Mouse (Mus musculus) lung, embryonic 14.5 days (tissue): ENCODE results near the gene Cabp2. TPM values are rescaled to one million over a fixed set of nuclear protein-coding genes. Genes with fewer than 3 reads are reported as not detected.
A peak's percentile ranks its signal among the peaks of the same experiment; 100 is the strongest.

Experiments
- ATAC-seq: fragments of 200-750 bp; cut with Nextera tagmentation; 2 replicates; pipeline ENCODE4 v1.8.0; 2017; ENCODE audit warnings: mild to moderate bottlenecking, moderate TSS enrichment, moderate library complexity; ENCODE audit not compliant: insufficient read depth
- DNase-seq: peaks from one replicate; pipeline ENCODE4 v3.0.0-alpha.2; 2015
- H3K27ac ChIP-seq: fragments of 300-500 bp; sonication (generic); 2 replicates; pipeline ENCODE4 v1.5.1; 2014; ENCODE audit warnings: low read depth, mild to moderate bottlenecking, moderate library complexity
- H3K27me3 ChIP-seq: fragments of 300-500 bp; sonication (generic); 2 replicates; pipeline ENCODE4 v1.6.1; 2014; ENCODE audit warnings: low read length, control low read depth; ENCODE audit not compliant: insufficient read depth
- H3K36me3 ChIP-seq: fragments of 300-500 bp; sonication (generic); 2 replicates; pipeline ENCODE4 v1.6.1; 2014; ENCODE audit warnings: control low read depth; ENCODE audit not compliant: insufficient read depth
- H3K4me1 ChIP-seq: fragments of 300-500 bp; sonication (generic); 2 replicates; pipeline ENCODE4 v1.6.1; 2014; ENCODE audit warnings: antibody characterized with exemption, control low read depth; ENCODE audit not compliant: insufficient read depth
- H3K4me2 ChIP-seq: fragments of 300-500 bp; sonication (generic); 2 replicates; pipeline ENCODE4 v1.6.1; 2014; ENCODE audit warnings: mild to moderate bottlenecking
- H3K4me3 ChIP-seq: fragments of 300-500 bp; sonication (generic); 2 replicates; pipeline ENCODE4 v1.5.1; 2014; ENCODE audit warnings: low read depth, low read length
- H3K9ac ChIP-seq: fragments of 300-500 bp; sonication (generic); 2 replicates; pipeline ENCODE4 v1.6.1; 2014
- H3K9me3 ChIP-seq: fragments of 300-500 bp; sonication (generic); 2 replicates; pipeline ENCODE4 v1.6.1; 2016; ENCODE audit warnings: low read depth, low read length, control low read depth
- CTCF ChIP-seq: IDR thresholded peaks from 2 replicates; pipeline ENCODE4 v1.5.1; 2016; ENCODE audit warnings: antibody characterized with exemption, low read depth
- WGBS: fragments of 180-500 bp; shearing (Covaris S2); extraction: QIAGEN DNeasy Blood & Tissue Kit; methylation state at CpG from one replicate; pipeline ENCODE4 v1.1.7; 2014; 5-methylcytosine and 5-hydroxymethylcytosine counted together
- polyA plus RNA-seq: library from polyadenylated mRNA; unstranded; fragments of >200 nt; fragmentation: Nextera tagmentation; extraction: Ambion mirVana; gene quantifications from 2 replicates; pipeline ENCODE4 v1.2.1, GENCODE M21; 2014

The Cabp2 gene
- polyA plus RNA-seq, 1 experiment from 2014 or later: not detected

DNA sequence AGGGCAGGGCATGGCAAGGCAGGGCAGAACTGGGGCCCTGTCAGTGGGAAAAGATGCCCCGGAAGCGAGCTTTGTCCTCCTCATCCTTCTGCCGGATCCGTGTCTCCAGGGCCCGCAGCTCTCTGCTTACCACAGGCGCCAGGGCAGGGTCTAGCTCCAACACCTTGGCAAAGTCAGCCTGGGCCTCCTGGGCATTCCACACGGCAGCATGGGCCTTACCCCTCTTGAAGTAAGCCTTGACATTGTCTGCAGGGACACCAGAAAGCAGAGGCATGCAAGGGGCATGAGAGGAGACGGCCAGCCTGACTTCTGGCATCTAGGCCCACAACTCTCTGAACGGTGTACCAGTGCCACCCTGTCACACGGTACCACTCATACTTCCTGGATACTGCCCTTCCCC is 33.2 kb downstream of the Cabp2 start:
- H3K4me1 ChIP-seq: no peaks in the 10 kb centered on the region
- no peak for DNase-seq
- H3K9me3 ChIP-seq: no peaks in the 10 kb centered on the region
- no peaks in the 10 kb centered on the region for H3K27me3 ChIP-seq
- no peak overlapping the region for H3K4me3 ChIP-seq
- H3K27ac ChIP-seq: no peak overlapping the region
- H3K9ac ChIP-seq: no peak overlapping the region
- peaks cover 66% of the 10 kb centered on the region for H3K36me3 ChIP-seq
- ATAC-seq: no peak
- TF ChIP-seq CTCF: no peak
- 77% methylated on average over 10 of the region's 10 CpGs for WGBS
- H3K4me2 ChIP-seq: no peak overlapping the region

GRCm38 (mm10) chr19:4115144-4115543 is 33.8 kb downstream of the Cabp2 start:
- Histone ChIP-seq H3K36me3 (peaks cover 66% of the 10 kb centered on the region), H3K27ac (no peak overlapping the region), H3K9ac (no peak overlapping the region), H3K9me3 (no peaks in the 10 kb centered on the region), H3K27me3 (no peaks in the 10 kb centered on the region), H3K4me1 (no peaks in the 10 kb centered on the region), H3K4me3 (no peak overlapping the region), H3K4me2 (no peak overlapping the region)
- 93% methylated on average over 10 of the region's 10 CpGs for WGBS
- DNase-seq (no peak), ATAC-seq (no peak)
- no peak for TF ChIP-seq CTCF

GRCm38 (mm10) chr19:4115816-4116215 is 34.4 kb downstream of the Cabp2 start:
- DNase-seq: no peak
- ATAC-seq: no peak
- peaks cover 66% of the 10 kb centered on the region for H3K36me3 ChIP-seq
- H3K4me1 ChIP-seq: peaks cover 3% of the 10 kb centered on the region; the same call in 1 of the 2 replicates
- H3K9ac ChIP-seq: no peak overlapping the region
- H3K9me3 ChIP-seq: no peaks in the 10 kb centered on the region
- H3K4me3 ChIP-seq: no peak overlapping the region
- no peak for TF ChIP-seq CTCF
- no peaks in the 10 kb centered on the region for H3K27me3 ChIP-seq
- 82% methylated on average over 11 of the region's 11 CpGs for WGBS
- H3K27ac ChIP-seq: no peak overlapping the region
- no peak overlapping the region for H3K4me2 ChIP-seq

DNA sequence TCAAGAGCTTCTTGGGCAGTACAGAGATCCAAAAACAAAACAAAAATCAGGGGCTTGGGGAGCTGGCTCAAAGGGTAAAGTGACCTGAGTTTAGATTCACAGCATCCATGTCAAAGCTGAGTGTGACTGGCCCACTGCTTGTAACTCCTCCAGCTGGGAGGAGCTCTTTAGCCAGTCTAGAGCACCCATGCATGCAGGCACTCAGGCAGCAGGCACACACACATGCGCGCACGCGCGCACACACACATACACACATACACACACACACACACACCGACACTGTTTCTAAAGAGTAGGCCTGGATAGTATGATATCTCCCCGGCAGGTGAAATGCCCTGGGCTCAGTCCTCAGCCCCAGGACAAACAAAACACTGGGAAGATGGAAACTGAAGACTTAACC is 35.6 kb downstream of the Cabp2 start:
- H3K4me3 ChIP-seq: no peak overlapping the region
- DNase-seq: no peak
- H3K27me3 ChIP-seq: no peaks in the 10 kb centered on the region
- no peak for TF ChIP-seq CTCF
- H3K27ac ChIP-seq: no peak overlapping the region
- H3K4me1 ChIP-seq: peaks cover 3% of the 10 kb centered on the region; the same call in 1 of the 2 replicates
- WGBS: 92% methylated on average over 7 of the region's 7 CpGs
- H3K36me3 ChIP-seq: peaks cover 62% of the 10 kb centered on the region
- no peak for ATAC-seq
- no peak overlapping the region for H3K9ac ChIP-seq
- H3K9me3 ChIP-seq: no peaks in the 10 kb centered on the region
- H3K4me2 ChIP-seq: no peak overlapping the region

DNA sequence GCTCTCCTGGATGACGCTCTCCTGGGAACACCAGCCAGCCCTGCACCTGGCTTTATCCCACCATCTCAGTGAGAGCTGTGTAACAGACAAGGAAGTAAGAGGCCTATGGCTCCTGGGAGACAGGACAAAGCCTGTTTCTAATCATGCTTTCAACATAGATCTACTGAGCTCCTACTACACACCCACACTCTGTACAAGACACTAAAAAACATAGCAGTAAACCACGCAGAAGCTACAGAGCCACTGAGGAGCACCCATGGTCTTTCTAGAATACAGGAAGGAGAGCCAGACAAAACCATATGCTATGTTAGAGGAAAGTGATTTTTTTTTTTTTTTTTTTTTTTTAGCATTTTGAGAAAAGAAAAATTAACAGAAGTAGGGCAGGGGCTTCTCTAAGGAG is 37.0 kb downstream of the Cabp2 start:
- no peaks in the 10 kb centered on the region for H3K27me3 ChIP-seq
- no peak for DNase-seq
- peaks cover 51% of the 10 kb centered on the region for H3K36me3 ChIP-seq
- TF ChIP-seq CTCF: no peak
- H3K4me1 ChIP-seq: peaks cover 3% of the 10 kb centered on the region; the same call in 1 of the 2 replicates
- no peak overlapping the region for H3K27ac ChIP-seq
- H3K9ac ChIP-seq: no peak overlapping the region
- ATAC-seq: no peak
- H3K4me2 ChIP-seq: no peak overlapping the region
- no peak overlapping the region for H3K4me3 ChIP-seq
- WGBS: 99% methylated on average over 2 of the region's 2 CpGs
- H3K9me3 ChIP-seq: no peaks in the 10 kb centered on the region

DNA sequence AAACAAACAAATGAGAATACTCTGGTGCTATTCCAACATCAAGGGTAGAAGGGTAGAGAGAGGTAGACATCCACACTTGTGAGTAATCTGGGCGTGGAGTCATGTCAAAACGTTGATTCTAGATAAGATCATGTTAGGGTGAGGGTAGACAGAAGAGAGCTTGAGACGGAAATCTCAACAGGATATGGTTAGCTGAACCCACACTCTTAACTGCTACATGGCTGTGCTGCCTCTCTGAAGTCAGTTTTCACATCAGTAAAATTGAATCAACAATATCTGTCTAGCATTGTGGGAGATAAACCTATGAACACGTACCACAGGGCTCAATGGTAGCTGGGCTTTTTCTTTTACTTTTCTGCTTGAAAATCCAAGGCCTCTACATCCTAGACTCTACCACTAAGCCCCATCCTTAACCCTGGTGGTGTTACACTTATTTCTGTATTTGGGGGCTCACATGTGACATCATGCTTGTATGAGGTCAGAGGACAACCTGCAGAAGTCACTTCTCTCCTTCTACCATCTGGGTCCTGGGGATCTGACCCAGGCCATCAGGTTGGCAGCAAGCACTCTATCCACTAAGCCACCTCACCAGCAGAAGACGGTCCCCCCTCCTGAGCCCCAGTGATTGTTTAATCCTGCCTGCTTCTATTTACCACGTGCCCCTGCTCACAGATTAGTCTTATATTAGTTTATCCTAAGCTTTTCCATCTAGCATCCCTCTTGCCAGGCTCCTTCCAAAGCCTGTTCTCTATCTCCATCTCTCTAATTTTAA is 38.5 kb downstream of the Cabp2 start:
- Histone ChIP-seq H3K4me1 (peaks cover 3% of the 10 kb centered on the region; the same call in 1 of the 2 replicates), H3K4me3 (no peak overlapping the region; the same call in 1 of the 2 replicates), H3K27me3 (no peaks in the 10 kb centered on the region), H3K4me2 (no peak overlapping the region; the same call in 1 of the 2 replicates), H3K27ac (no peak overlapping the region), H3K9ac (0 out of 2 replicates have a peak overlapping the region, but pooled peaks have one; percentile 0), H3K36me3 (peaks cover 35% of the 10 kb centered on the region), H3K9me3 (no peaks in the 10 kb centered on the region)
- DNase-seq (no peak), ATAC-seq (no peak)
- 71% methylated on average over 6 of the region's 6 CpGs for WGBS
- no peak for TF ChIP-seq CTCF

DNA sequence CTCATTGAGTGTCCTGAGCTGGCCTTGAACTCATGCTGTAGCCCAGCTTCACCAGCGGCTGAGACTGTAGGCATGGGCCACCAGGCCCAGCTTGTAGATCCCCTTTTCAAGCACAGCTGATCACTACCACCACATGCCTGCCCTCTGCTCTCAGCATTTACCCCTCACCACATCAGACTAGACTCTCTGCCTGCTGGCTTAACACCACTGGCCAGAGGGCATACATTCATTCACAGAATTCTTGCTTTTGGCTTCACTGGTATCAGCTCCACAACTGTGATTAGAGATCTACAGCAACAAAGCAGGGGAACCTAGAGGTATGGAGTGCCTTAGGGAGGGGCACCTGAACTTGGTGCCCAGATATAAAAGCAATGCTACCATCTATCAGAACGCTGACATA is 39.1 kb downstream of the Cabp2 start:
- Histone ChIP-seq H3K27ac (no peak overlapping the region), H3K36me3 (peaks cover 29% of the 10 kb centered on the region), H3K27me3 (no peaks in the 10 kb centered on the region), H3K9me3 (no peaks in the 10 kb centered on the region), H3K4me2 (peak overlapping the region; percentile 65), H3K9ac (0 out of 2 replicates have a peak overlapping the region, but pooled peaks have one; percentile 0), H3K4me1 (peaks cover 6% of the 10 kb centered on the region; the same call in 1 of the 2 replicates), H3K4me3 (peak overlapping the region; percentile 49)
- ATAC-seq (no peak), DNase-seq (no peak)
- 95% methylated on average over 2 of the region's 2 CpGs for WGBS
- TF ChIP-seq CTCF: no peak
